Mouse (Mus musculus): ENCODE measurements at regions not wholly inside any gene's neighbourhood (a gene's known extent, or its start where the extent isn't known, plus 50 kb on each side); places are given as distances from the start of the nearest gene placed in this dataset.

- Histone ChIP-seq H3K4me2 (replicated peaks) (no peak overlapping the region), H3K4me3 (no peak overlapping the region), H3K27ac (no peak overlapping the region), H3K9ac (no peak overlapping the region), H3K27me3 (replicated peaks) (no peaks in the 10 kb centered on the region), H3K9me3 (no peaks in the 10 kb centered on the region), H3K4me1 (no peaks in the 10 kb centered on the region), H3K36me3 (no peaks in the 10 kb centered on the region)
- ATAC-seq (ENCODE audit: low FRiP score, low read depth): no peak
- WGBS: 91% methylated on average over 1 of the region's 1 CpGs
Measured at GRCm38 (mm10) chr7:113010150-113010549, 56.4 kb downstream of the Rassf10 start.

GRCm38 (mm10) chr7:113017092-113017755 lies 63.5 kb downstream of the Rassf10 start:
- Histone ChIP-seq H3K4me3 (no peak overlapping the region), H3K4me1 (no peaks in the 10 kb centered on the region; the same call in none of the 2 replicates), H3K9ac (no peak overlapping the region), H3K27me3 (replicated peaks) (no peaks in the 10 kb centered on the region), H3K36me3 (no peaks in the 10 kb centered on the region), H3K4me2 (replicated peaks) (no peak overlapping the region), H3K27ac (no peak overlapping the region), H3K9me3 (no peaks in the 10 kb centered on the region)
- WGBS: 48% methylated on average over 8 of the region's 8 CpGs
- ATAC-seq (ENCODE audit: low FRiP score, low read depth): no peak

- no peaks in the 10 kb centered on the region; the same call in none of the 2 replicates for H3K4me1 ChIP-seq
- ATAC-seq (ENCODE audit: low FRiP score, low read depth): no peak
- H3K27me3 ChIP-seq (replicated peaks): no peaks in the 10 kb centered on the region
- no peaks in the 10 kb centered on the region for H3K36me3 ChIP-seq
- no peak overlapping the region for H3K4me3 ChIP-seq
- H3K27ac ChIP-seq: no peak overlapping the region
- no peak overlapping the region for H3K9ac ChIP-seq
- no peak overlapping the region for H3K4me2 ChIP-seq (replicated peaks)
- no peaks in the 10 kb centered on the region for H3K9me3 ChIP-seq
- WGBS: 63% methylated on average over 5 of the region's 5 CpGs
Measured at GRCm38 (mm10) chr7:113021412-113021811, 67.7 kb downstream of the Rassf10 start.

GRCm38 (mm10) chr7:113022516-113022915 lies 68.8 kb downstream of the Rassf10 start:
- H3K4me2 ChIP-seq (replicated peaks): no peak overlapping the region
- H3K36me3 ChIP-seq: no peaks in the 10 kb centered on the region
- H3K4me3 ChIP-seq: no peak overlapping the region
- H3K4me1 ChIP-seq: no peaks in the 10 kb centered on the region; the same call in 1 of the 2 replicates
- WGBS: 25% methylated on average over 2 of the region's 2 CpGs
- no peaks in the 10 kb centered on the region for H3K9me3 ChIP-seq
- no peak for ATAC-seq (ENCODE audit: low FRiP score, low read depth)
- no peak overlapping the region for H3K9ac ChIP-seq
- no peaks in the 10 kb centered on the region for H3K27me3 ChIP-seq (replicated peaks)
- no peak overlapping the region for H3K27ac ChIP-seq

GRCm38 (mm10) chr7:113025758-113026157 lies 72.0 kb downstream of the Rassf10 start:
- WGBS: 94% methylated on average over 1 of the region's 1 CpGs

GRCm38 (mm10) chr7:113026290-113027075 lies 72.7 kb downstream of the Rassf10 start:
- no peak for ATAC-seq (ENCODE audit: low FRiP score, low read depth)
- no peak overlapping the region for H3K4me2 ChIP-seq (replicated peaks)
- H3K9ac ChIP-seq: no peak overlapping the region
- no peaks in the 10 kb centered on the region for H3K9me3 ChIP-seq
- H3K4me3 ChIP-seq: no peak overlapping the region
- no peaks in the 10 kb centered on the region for H3K27me3 ChIP-seq (replicated peaks)
- no peaks in the 10 kb centered on the region for H3K4me1 ChIP-seq
- H3K27ac ChIP-seq: no peak overlapping the region
- 88% methylated on average over 10 of the region's 10 CpGs for whole genome bisulfite sequencing
- H3K36me3 ChIP-seq: no peaks in the 10 kb centered on the region

More at GRCm38 (mm10) chr7:113025758-113026157, 72.0 kb downstream of the Rassf10 start:
- Histone ChIP-seq H3K9ac (no peak overlapping the region), H3K4me1 (no peaks in the 10 kb centered on the region), H3K27ac (no peak overlapping the region), H3K36me3 (no peaks in the 10 kb centered on the region), H3K4me2 (replicated peaks) (no peak overlapping the region), H3K27me3 (replicated peaks) (no peaks in the 10 kb centered on the region), H3K9me3 (no peaks in the 10 kb centered on the region), H3K4me3 (no peak overlapping the region)
- ATAC-seq (ENCODE audit: low FRiP score, low read depth): no peak

- no peaks in the 10 kb centered on the region for H3K9me3 ChIP-seq
- WGBS: 68% methylated on average over 5 of the region's 5 CpGs
- ATAC-seq (ENCODE audit: low FRiP score, low read depth): no peak
- H3K4me1 ChIP-seq: no peaks in the 10 kb centered on the region
- no peak overlapping the region for H3K9ac ChIP-seq
- H3K4me3 ChIP-seq: no peak overlapping the region
- no peak overlapping the region for H3K4me2 ChIP-seq (replicated peaks)
- no peaks in the 10 kb centered on the region for H3K27me3 ChIP-seq (replicated peaks)
- no peak overlapping the region for H3K27ac ChIP-seq
- no peaks in the 10 kb centered on the region for H3K36me3 ChIP-seq
Measured at GRCm38 (mm10) chr7:113027125-113027801, 73.5 kb downstream of the Rassf10 start.

GRCm38 (mm10) chr7:113030053-113030752 lies 76.4 kb downstream of the Rassf10 start:
- no peaks in the 10 kb centered on the region for H3K4me1 ChIP-seq
- WGBS: 66% methylated on average over 5 of the region's 5 CpGs
- no peak for ATAC-seq (ENCODE audit: low FRiP score, low read depth)
- no peak overlapping the region for H3K27ac ChIP-seq
- H3K27me3 ChIP-seq (replicated peaks): no peaks in the 10 kb centered on the region
- H3K4me3 ChIP-seq: no peak overlapping the region
- no peak overlapping the region for H3K9ac ChIP-seq
- no peaks in the 10 kb centered on the region for H3K9me3 ChIP-seq
- no peaks in the 10 kb centered on the region for H3K36me3 ChIP-seq
- H3K4me2 ChIP-seq (replicated peaks): no peak overlapping the region

DNA sequence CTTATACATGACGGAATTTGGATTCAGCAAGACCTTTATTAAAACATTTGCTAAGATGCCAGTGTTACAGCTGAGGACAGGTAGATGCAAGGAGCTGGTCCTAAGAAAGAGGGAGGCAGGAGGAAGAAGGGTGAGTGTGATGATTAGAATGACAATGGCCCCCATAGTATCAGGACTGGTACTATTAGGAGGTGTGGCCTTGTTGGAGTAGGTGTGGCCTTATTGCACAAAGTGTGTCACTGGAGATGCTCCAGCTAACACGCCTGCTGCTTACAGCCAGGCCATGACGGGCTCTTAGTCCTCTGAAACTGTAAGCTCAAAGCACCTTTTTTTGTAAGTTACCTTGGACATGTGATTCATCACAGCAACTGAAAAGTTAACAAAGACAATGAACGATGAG lies 82.0 kb downstream of the Rassf10 start:
- Histone ChIP-seq H3K4me2 (replicated peaks) (no peak overlapping the region), H3K4me1 (no peaks in the 10 kb centered on the region), H3K4me3 (no peak overlapping the region), H3K36me3 (no peaks in the 10 kb centered on the region), H3K27me3 (replicated peaks) (no peaks in the 10 kb centered on the region), H3K27ac (no peak overlapping the region), H3K9me3 (no peaks in the 10 kb centered on the region), H3K9ac (no peak overlapping the region)
- ATAC-seq (ENCODE audit: low FRiP score, low read depth): no peak
- whole genome bisulfite sequencing: 84% methylated on average over 4 of the region's 4 CpGs

GRCm38 (mm10) chr7:113037825-113038613 lies 84.3 kb downstream of the Rassf10 start:
- Histone ChIP-seq H3K4me3 (no peak overlapping the region), H3K4me2 (replicated peaks) (no peak overlapping the region), H3K9me3 (no peaks in the 10 kb centered on the region), H3K27me3 (replicated peaks) (no peaks in the 10 kb centered on the region), H3K27ac (no peak overlapping the region), H3K36me3 (no peaks in the 10 kb centered on the region), H3K4me1 (no peaks in the 10 kb centered on the region), H3K9ac (no peak overlapping the region)
- 89% methylated on average over 12 of the region's 12 CpGs for WGBS
- ATAC-seq (ENCODE audit: low FRiP score, low read depth): no peak

GRCm38 (mm10) chr7:113038906-113039671 lies 85.3 kb downstream of the Rassf10 start:
- ATAC-seq (ENCODE audit: low FRiP score, low read depth): no peak
- H3K9ac ChIP-seq: no peak overlapping the region
- no peaks in the 10 kb centered on the region for H3K27me3 ChIP-seq (replicated peaks)
- no peaks in the 10 kb centered on the region for H3K4me1 ChIP-seq
- WGBS: 65% methylated on average over 3 of the region's 3 CpGs
- H3K4me2 ChIP-seq (replicated peaks): no peak overlapping the region
- H3K27ac ChIP-seq: no peak overlapping the region
- H3K9me3 ChIP-seq: no peaks in the 10 kb centered on the region
- H3K36me3 ChIP-seq: no peaks in the 10 kb centered on the region
- H3K4me3 ChIP-seq: no peak overlapping the region

Measured in neural tube, embryonic 12.5 days (tissue).